Mouse (Mus musculus) intestine, postnatal 0 days (tissue): Measurements from ENCODE around the gene Acsm3. TPM values are rescaled to one million over a fixed set of nuclear protein-coding genes. Genes with fewer than 3 reads are reported as not detected.
A peak's percentile ranks its signal among the peaks of the same experiment; 100 is the strongest.
"Not testable (repeated sequence)": the region's sequence is repeated elsewhere in the genome, so short reads cannot be mapped to it uniquely, and the experiment has no call there.

Experiments used
- ATAC-seq: fragments of 200-750 bp; cut with Nextera tagmentation; 2 replicates; pipeline ENCODE4 v1.8.0; 2017; ENCODE audit warnings: mild to moderate bottlenecking, moderate TSS enrichment, moderate library complexity
- H3K27ac ChIP-seq: fragments of 300-500 bp; sonication (generic); 2 replicates; pipeline ENCODE4 v1.5.1; 2014; ENCODE audit warnings: mild to moderate bottlenecking, low read depth, low read length, moderate library complexity
- H3K27me3 ChIP-seq: fragments of 300-500 bp; sonication (generic); replicated peaks from 2 replicates; pipeline ENCODE4 v1.6.1; 2014; ENCODE audit warnings: low read length, mixed read lengths; ENCODE audit not compliant: control insufficient read depth, insufficient read depth
- H3K36me3 ChIP-seq: fragments of 300-500 bp; sonication (generic); 2 replicates; pipeline ENCODE4 v1.6.1; 2014; ENCODE audit warnings: mild to moderate bottlenecking, moderate library complexity; ENCODE audit not compliant: control insufficient read depth, insufficient read depth
- H3K4me1 ChIP-seq: fragments of 300-500 bp; sonication (generic); replicated peaks from 2 replicates; pipeline ENCODE4 v1.6.1; 2014; ENCODE audit warnings: antibody characterized with exemption, low read length, mixed read lengths; ENCODE audit not compliant: control insufficient read depth, insufficient read depth
- H3K4me2 ChIP-seq: fragments of 300-500 bp; sonication (generic); replicated peaks from 2 replicates; pipeline ENCODE4 v1.6.1; 2014; ENCODE audit warnings: low read depth, mild to moderate bottlenecking, moderate library complexity
- H3K4me3 ChIP-seq: fragments of 300-500 bp; sonication (generic); 2 replicates; pipeline ENCODE4 v1.5.1; 2014; ENCODE audit warnings: low read depth, low read length
- H3K9ac ChIP-seq: fragments of 300-500 bp; sonication (generic); 2 replicates; pipeline ENCODE4 v1.6.1; 2014; ENCODE audit warnings: mild to moderate bottlenecking, low read depth, low read length
- H3K9me3 ChIP-seq: fragments of 300-500 bp; sonication (generic); 2 replicates; pipeline ENCODE4 v1.6.1; 2016; ENCODE audit warnings: mixed run types; ENCODE audit not compliant: control insufficient read depth
- CTCF ChIP-seq: sonication (generic); IDR thresholded peaks from 2 replicates; pipeline ENCODE4 v1.5.1; 2016; ENCODE audit warnings: low read depth, mild to moderate bottlenecking, control low read depth, antibody characterized with exemption, moderate library complexity
- WGBS: fragments of 180-500 bp; shearing (Covaris S2); extraction: QIAGEN DNeasy Blood & Tissue Kit; methylation state at CpG from one replicate; pipeline ENCODE4 v1.1.7; 2014; 5-methylcytosine and 5-hydroxymethylcytosine counted together
- polyA plus RNA-seq: library from polyadenylated mRNA; unstranded; fragments of >200 nt; fragmentation: Nextera tagmentation; extraction: Ambion mirVana; gene quantifications from 2 replicates; pipeline ENCODE4 v1.2.1, GENCODE M21; 2015

The Acsm3 gene
- 0.80 and 0.94 TPM in 2 replicates for polyA plus RNA-seq

- Histone ChIP-seq H3K27ac (no peak within 1 kb of the TSS), H3K36me3 (no peaks in the 10 kb centered on the region), H3K4me1 (no peaks in the 10 kb centered on the region), H3K27me3 (no peaks in the 10 kb centered on the region), H3K4me2 (peak within 1 kb of the TSS; percentile 60), H3K9ac (peak within 1 kb of the TSS; percentile 17; the same call in 1 of the 2 replicates), H3K9me3 (no peaks in the 10 kb centered on the region), H3K4me3 (peak within 1 kb of the TSS; percentile 7; the same call in 1 of the 2 replicates)
- 19% methylated on average over 11 of the region's 11 CpGs for WGBS
- ATAC-seq = peak; percentile 42
- no peak for TF ChIP-seq CTCF
Observed at GRCm38 (mm10) chr7:119760527-119760951, at the start of gene Acsm3. Gene Acsm3 (plus strand): TSS chr7:119760923.

GRCm38 (mm10) chr7:119714111-119714510 lies 46.6 kb upstream of the Acsm3 start:
- no peak overlapping the region for H3K4me3 ChIP-seq
- TF ChIP-seq CTCF = no peak
- H3K4me2 ChIP-seq = no peak overlapping the region
- H3K36me3 ChIP-seq = peaks cover 25% of the 10 kb centered on the region
- H3K4me1 ChIP-seq = no peaks in the 10 kb centered on the region
- 89% methylated on average over 7 of the region's 7 CpGs for WGBS
- no peak overlapping the region for H3K27ac ChIP-seq
- no peaks in the 10 kb centered on the region for H3K27me3 ChIP-seq
- H3K9ac ChIP-seq = no peak overlapping the region
- no peak for ATAC-seq
- no peaks in the 10 kb centered on the region for H3K9me3 ChIP-seq

- peak within 1 kb of the TSS; percentile 82 for H3K4me3 ChIP-seq
- 0 out of 2 replicates have a peak, but pooled peaks cover 4% of the 10 kb centered on the region for H3K4me1 ChIP-seq
- peaks cover 25% of the 10 kb centered on the region for H3K36me3 ChIP-seq
- peak; percentile 93 for ATAC-seq
- peak; percentile 89 for TF ChIP-seq CTCF
- under 1% methylated on average over 60 of the region's 60 CpGs for WGBS
- no peaks in the 10 kb centered on the region for H3K9me3 ChIP-seq
- no peaks in the 10 kb centered on the region for H3K27me3 ChIP-seq
- H3K4me2 ChIP-seq = peak within 1 kb of the TSS; percentile 82
- peak within 1 kb of the TSS; percentile 66 for H3K9ac ChIP-seq
- H3K27ac ChIP-seq = peak within 1 kb of the TSS; percentile 21
Observed at GRCm38 (mm10) chr7:119720253-119720946, 40.3 kb upstream of the Acsm3 start, which contains the start of gene Thumpd1. Gene Thumpd1 (minus strand): TSS chr7:119720798.

DNA sequence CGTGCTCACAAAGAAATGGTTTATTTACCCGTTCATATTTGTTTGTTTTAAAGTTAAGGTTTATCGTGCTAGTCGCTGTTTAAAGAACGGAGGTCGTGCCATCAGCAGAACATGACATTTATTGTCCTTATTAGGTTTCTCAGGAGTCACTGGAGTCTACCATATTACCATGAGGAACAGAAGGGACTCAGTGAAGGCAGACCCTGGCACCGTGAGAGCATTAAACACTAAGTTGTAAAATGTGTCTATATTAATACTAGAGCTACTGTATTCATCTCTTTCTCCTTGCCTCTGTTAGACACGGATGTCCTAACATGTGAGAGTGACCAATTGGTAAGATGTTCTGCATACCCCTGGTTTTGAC lies 39.8 kb upstream of the Acsm3 start:
- no peak overlapping the region for H3K27ac ChIP-seq
- 10% methylated on average over 8 of the region's 8 CpGs for WGBS
- 0 out of 2 replicates have a peak, but pooled peaks have one; percentile 12 for ATAC-seq
- 0 out of 2 replicates have a peak, but pooled peaks cover 4% of the 10 kb centered on the region for H3K4me1 ChIP-seq
- H3K9ac ChIP-seq = peak overlapping the region; percentile 66
- no peaks in the 10 kb centered on the region for H3K27me3 ChIP-seq
- no peak for TF ChIP-seq CTCF
- H3K4me2 ChIP-seq = peak overlapping the region; percentile 82
- H3K4me3 ChIP-seq = peak overlapping the region; percentile 82
- no peaks in the 10 kb centered on the region for H3K9me3 ChIP-seq
- H3K36me3 ChIP-seq = peaks cover 20% of the 10 kb centered on the region

DNA sequence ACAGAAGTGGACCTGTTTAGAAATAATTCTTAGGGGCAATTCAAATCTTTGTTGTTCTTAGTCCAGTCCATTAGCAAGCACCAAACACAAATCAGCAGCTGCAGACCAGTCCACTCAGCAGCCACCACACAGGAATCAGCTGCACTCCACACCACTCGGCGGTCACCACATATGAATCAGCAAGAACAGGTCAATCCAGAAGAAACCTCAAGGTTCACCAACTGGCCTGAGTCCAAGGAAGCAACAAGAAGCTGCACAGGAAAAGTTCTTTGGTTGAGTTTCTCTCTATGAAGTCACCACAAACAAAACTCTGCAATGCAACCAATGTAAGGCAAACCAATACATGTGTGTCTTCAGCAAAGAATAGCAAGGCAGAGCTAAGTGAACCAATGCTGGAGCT lies 33.1 kb upstream of the Acsm3 start:
- ATAC-seq = no peak
- no peak overlapping the region for H3K4me2 ChIP-seq
- TF ChIP-seq CTCF = no peak
- no peak overlapping the region for H3K9ac ChIP-seq
- no peak overlapping the region for H3K27ac ChIP-seq
- H3K4me3 ChIP-seq = no peak overlapping the region
- no peaks in the 10 kb centered on the region for H3K36me3 ChIP-seq
- no peaks in the 10 kb centered on the region for H3K4me1 ChIP-seq
- 92% methylated on average over 2 of the region's 2 CpGs for WGBS
- H3K27me3 ChIP-seq = no peaks in the 10 kb centered on the region
- no peaks in the 10 kb centered on the region for H3K9me3 ChIP-seq

- not testable (repeated sequence) for H3K9me3 ChIP-seq, H3K9ac ChIP-seq, H3K4me1 ChIP-seq, H3K27ac ChIP-seq, H3K4me3 ChIP-seq, ATAC-seq, H3K4me2 ChIP-seq, H3K27me3 ChIP-seq, H3K36me3 ChIP-seq
- peak; percentile 63 for TF ChIP-seq CTCF
- 82% methylated on average over 4 of the region's 4 CpGs for WGBS
Observed at GRCm38 (mm10) chr7:119731262-119731661, 29.5 kb upstream of the Acsm3 start.
